Mouse (Mus musculus): ENCODE results near the gene D10Wsu102e. TPM values are rescaled to one million over a fixed set of nuclear protein-coding genes. Genes with fewer than 3 reads are reported as not detected.
"Not testable (repeated sequence)": the region's sequence is repeated elsewhere in the genome, so short reads cannot be mapped to it uniquely, and the experiment has no call there.

The D10Wsu102e gene
- polyA plus RNA-seq, 1 experiment = 1.6 TPM

- no peak for DNase-seq (ENCODE audit: low read depth)
- no peak for TF ChIP-seq POLR2A (IDR thresholded peaks at IDR 0.05; ENCODE audit: borderline replicate concordance, extremely low read depth, insufficient read depth, insufficient read length, poor library complexity, severe bottlenecking)
- no peak for TF ChIP-seq CTCF (IDR thresholded peaks at IDR 0.05; ENCODE audit: borderline replicate concordance, extremely low read depth, insufficient read depth, insufficient read length)
Measured at GRCm38 (mm10) chr10:83347494-83347893, 12.5 kb upstream of the D10Wsu102e start.

GRCm38 (mm10) chr10:83350689-83351088 is 9.3 kb upstream of the D10Wsu102e start:
- DNase-seq (ENCODE audit: low read depth) = no peak
- TF ChIP-seq CTCF (IDR thresholded peaks at IDR 0.05; ENCODE audit: borderline replicate concordance, extremely low read depth, insufficient read depth, insufficient read length) (no peak), POLR2A (IDR thresholded peaks at IDR 0.05; ENCODE audit: borderline replicate concordance, extremely low read depth, insufficient read depth, insufficient read length, poor library complexity, severe bottlenecking) (no peak)

DNA sequence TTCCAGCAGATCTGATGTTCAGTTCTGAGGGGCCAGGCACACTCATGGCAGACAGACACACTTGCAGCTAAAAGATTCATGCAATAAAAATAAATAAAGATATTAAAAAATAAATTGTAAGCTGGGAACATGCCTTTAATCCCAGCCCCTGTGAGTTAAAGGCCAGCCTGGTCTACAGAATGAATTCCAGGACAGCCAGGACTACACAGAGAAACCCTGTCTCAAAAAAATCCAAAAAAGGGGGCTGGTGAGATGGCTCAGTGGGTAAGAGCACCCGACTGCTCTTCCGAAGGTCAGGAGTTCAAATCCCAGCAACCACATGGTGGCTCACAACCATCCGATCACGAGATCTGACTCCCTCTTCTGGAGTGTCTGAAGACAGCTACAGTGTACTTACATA is 8.2 kb upstream of the D10Wsu102e start:
- DNase-seq (ENCODE audit: low read depth) = not testable (repeated sequence)

GRCm38 (mm10) chr10:83353680-83354332 is 6.2 kb upstream of the D10Wsu102e start:
- TF ChIP-seq POLR2A (IDR thresholded peaks at IDR 0.05; ENCODE audit: borderline replicate concordance, extremely low read depth, insufficient read depth, insufficient read length, poor library complexity, severe bottlenecking) (no peak), CTCF (IDR thresholded peaks at IDR 0.05; ENCODE audit: borderline replicate concordance, extremely low read depth, insufficient read depth, insufficient read length) (no peak)
- no peak for DNase-seq (ENCODE audit: low read depth)

DNA sequence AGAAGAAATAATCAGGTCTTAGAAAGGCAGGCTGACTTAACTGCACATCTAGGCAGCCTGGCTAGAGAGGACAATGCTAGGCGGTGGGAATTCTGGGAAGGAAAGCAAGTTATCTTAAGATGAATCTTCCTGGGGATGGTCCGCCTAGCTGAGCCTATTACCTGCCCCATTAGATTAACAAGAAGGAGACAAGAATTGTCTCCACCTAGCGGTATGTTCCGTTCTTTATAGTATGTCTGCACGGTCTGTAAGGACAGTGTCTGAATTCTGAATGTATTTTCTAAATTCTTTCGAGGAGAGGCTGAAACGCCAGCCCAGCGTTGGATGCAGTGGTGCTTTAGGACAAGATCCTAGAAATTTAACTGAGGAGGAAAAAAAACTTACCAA is 5.7 kb upstream of the D10Wsu102e start:
- DNase-seq (ENCODE audit: low read depth) = peak; percentile 74
- TF ChIP-seq CTCF (IDR thresholded peaks at IDR 0.05; ENCODE audit: borderline replicate concordance, extremely low read depth, insufficient read depth, insufficient read length) (no peak), POLR2A (IDR thresholded peaks at IDR 0.05; ENCODE audit: borderline replicate concordance, extremely low read depth, insufficient read depth, insufficient read length, poor library complexity, severe bottlenecking) (no peak)

DNA sequence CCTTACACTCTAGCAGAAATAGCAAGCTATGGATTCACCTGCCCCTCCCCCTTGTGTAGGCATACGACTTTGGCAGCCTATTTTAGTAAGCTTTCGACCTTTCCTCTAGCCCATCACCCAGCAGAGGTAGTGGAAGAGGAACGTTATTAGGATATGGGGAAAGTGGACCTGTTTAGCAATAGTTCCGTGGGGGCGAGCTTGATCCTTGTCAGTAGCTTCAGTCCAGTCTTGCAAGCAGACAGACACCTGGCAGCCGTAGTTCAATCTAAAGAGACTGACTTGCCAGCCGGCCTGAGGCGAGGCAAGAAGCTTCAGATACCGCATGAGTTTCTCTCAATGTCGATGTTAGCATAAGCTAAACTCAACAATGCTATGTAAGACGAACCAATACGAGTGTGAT is 3.6 kb upstream of the D10Wsu102e start:
- TF ChIP-seq CTCF (IDR thresholded peaks at IDR 0.05; ENCODE audit: borderline replicate concordance, extremely low read depth, insufficient read depth, insufficient read length) (no peak), POLR2A (IDR thresholded peaks at IDR 0.05; ENCODE audit: borderline replicate concordance, extremely low read depth, insufficient read depth, insufficient read length, poor library complexity, severe bottlenecking) (no peak)

GRCm38 (mm10) chr10:83359451-83359850 is 570 bp upstream of the D10Wsu102e start:
- no peak for DNase-seq (ENCODE audit: low read depth)
- TF ChIP-seq CTCF (IDR thresholded peaks at IDR 0.05; ENCODE audit: borderline replicate concordance, extremely low read depth, insufficient read depth, insufficient read length) (no peak), POLR2A (IDR thresholded peaks at IDR 0.05; ENCODE audit: borderline replicate concordance, extremely low read depth, insufficient read depth, insufficient read length, poor library complexity, severe bottlenecking) (no peak)

More for the DNA sequence above, 3.6 kb upstream of the D10Wsu102e start:
- no peak for DNase-seq (ENCODE audit: low read depth)

- TF ChIP-seq CTCF (IDR thresholded peaks at IDR 0.05; ENCODE audit: borderline replicate concordance, extremely low read depth, insufficient read depth, insufficient read length) = no peak
- no peak for TF ChIP-seq POLR2A (IDR thresholded peaks at IDR 0.05; ENCODE audit: borderline replicate concordance, extremely low read depth, insufficient read depth, insufficient read length, poor library complexity, severe bottlenecking)
- DNase-seq (ENCODE audit: low read depth) = no peak
Measured at GRCm38 (mm10) chr10:83360356-83360755, 335 bp downstream of the D10Wsu102e start.

DNA sequence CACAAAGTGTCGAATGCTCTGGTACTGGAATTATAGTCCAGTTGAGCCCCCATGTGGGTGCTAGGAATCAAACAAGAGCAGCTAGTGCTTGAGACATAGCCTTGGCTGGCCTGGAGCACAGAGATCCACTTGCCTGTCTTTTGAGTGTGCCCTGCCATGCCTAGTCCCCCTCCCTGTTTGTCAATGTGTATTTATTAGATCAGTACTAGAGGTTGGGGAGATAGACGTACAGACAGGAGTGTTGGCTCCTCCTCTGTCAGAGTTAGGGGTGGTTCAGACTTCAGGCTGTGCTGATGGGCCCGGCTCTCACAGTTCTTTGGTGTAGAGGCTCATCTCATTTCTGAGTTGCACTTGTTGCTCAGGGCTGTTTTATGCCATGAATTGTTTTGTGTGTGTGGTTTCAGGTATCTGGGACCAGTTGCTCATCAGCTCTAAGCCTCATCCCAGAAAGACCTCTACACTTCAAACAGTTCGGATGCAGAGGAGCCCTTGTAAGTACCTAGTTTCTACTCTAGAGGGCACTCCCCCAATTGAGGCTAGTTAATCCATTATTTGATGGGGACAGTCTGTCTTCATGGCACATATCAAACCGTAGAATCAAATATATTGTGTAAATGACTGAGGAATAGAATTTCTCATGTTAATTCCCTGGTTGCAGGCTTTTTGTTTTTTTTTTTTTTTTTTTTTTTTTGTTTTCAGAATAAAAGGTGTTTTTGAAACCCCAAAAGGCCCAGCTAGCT is 1.8 kb downstream of the D10Wsu102e start:
- DNase-seq (ENCODE audit: low read depth) = peak; percentile 64

DNA sequence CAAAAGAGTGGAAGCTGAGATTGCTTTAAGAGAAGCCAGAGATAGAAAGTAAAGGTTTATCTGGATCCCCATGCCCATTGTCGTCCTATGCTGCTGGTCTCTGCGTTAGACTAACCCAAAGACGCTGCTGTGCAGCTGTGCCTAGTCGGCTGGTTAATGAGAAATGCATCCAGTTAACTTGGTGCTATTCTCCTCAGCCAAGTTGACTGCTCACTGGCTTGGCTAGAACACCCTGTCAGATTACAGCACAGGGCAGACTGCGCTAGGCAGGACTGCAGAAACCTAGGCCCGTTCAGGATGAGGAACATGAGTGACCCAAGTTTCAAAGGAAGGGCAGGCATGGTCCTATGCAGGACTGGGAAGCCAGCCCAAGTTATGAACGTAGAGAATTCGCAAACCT is 3.4 kb downstream of the D10Wsu102e start:
- TF ChIP-seq POLR2A (IDR thresholded peaks at IDR 0.05; ENCODE audit: borderline replicate concordance, extremely low read depth, insufficient read depth, insufficient read length, poor library complexity, severe bottlenecking) (no peak), CTCF (IDR thresholded peaks at IDR 0.05; ENCODE audit: borderline replicate concordance, extremely low read depth, insufficient read depth, insufficient read length) (no peak)
- DNase-seq (ENCODE audit: low read depth) = no peak

More for the DNA sequence above, 1.8 kb downstream of the D10Wsu102e start:
- TF ChIP-seq POLR2A (IDR thresholded peaks at IDR 0.05; ENCODE audit: borderline replicate concordance, extremely low read depth, insufficient read depth, insufficient read length, poor library complexity, severe bottlenecking) (no peak), CTCF (IDR thresholded peaks at IDR 0.05; ENCODE audit: borderline replicate concordance, extremely low read depth, insufficient read depth, insufficient read length) (peak; percentile 58; the same call in 1 of the 2 replicates)

GRCm38 (mm10) chr10:83368918-83369317 is 8.9 kb downstream of the D10Wsu102e start:
- TF ChIP-seq CTCF (IDR thresholded peaks at IDR 0.05; ENCODE audit: borderline replicate concordance, extremely low read depth, insufficient read depth, insufficient read length) (no peak), POLR2A (IDR thresholded peaks at IDR 0.05; ENCODE audit: borderline replicate concordance, extremely low read depth, insufficient read depth, insufficient read length, poor library complexity, severe bottlenecking) (no peak)
- DNase-seq (ENCODE audit: low read depth) = no peak
